Mouse (Mus musculus): ENCODE data around the gene Spsb1.

DNA sequence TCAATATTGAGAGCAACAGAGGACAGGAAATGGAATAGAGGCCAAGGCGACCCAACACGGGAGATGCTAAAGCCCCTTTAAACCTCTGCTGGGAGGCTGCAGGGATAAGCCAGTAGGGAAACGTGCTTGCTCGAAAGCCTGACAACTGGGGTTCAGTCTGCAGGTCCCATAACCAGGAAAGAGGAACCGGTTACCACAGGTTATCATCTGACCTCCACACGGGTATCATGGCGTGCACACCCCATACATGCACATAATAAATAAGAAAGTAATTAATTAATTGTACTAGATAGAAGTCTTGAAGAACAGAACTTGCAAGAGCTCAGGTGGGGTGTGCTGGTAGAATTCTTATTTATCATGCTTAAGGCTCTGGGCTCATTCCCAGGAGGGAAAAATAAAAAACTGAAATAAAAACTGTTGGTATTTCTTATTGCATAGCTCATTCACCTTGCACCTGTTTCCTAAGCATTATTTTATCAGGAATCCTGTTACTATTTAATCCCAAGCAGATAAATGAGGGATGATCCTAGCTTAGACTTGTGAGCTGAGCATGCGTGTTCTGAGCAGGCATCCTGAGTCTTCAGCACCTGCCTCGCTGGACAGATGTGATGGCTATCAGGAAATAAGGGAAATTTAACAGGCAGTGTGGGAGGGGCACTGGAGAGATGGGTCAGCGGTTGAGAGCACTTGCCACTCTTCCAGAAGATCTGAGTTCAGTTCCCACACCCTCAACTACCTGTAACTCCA, 32.0 kb upstream of the Spsb1 start:
- TF ChIP-seq POLR2A (IDR thresholded peaks at IDR 0.05; ENCODE audit: insufficient read depth, low read depth, low read length) (no peak), CTCF (IDR thresholded peaks at IDR 0.05; ENCODE audit: insufficient read depth, low read depth, low read length) (no peak)
